Mouse (Mus musculus): ENCODE data around the gene Olfr1044.

GRCm38 (mm10) chr2:86179950-86180349 lies 2.3 kb upstream of the Olfr1044 start:
- TF ChIP-seq POLR2A (IDR thresholded peaks at IDR 0.05; ENCODE audit: borderline replicate concordance, insufficient read depth, low read length) (no peak), CTCF (IDR thresholded peaks at IDR 0.05; ENCODE audit: borderline replicate concordance, insufficient read depth, low read depth, low read length) (no peak)

Data from cerebellum, adult 2 months (tissue).